Mouse (Mus musculus) stomach, embryonic 14.5 days (tissue): ENCODE results near the gene Ppp1r15b. TPM values are rescaled to one million over a fixed set of nuclear protein-coding genes. Genes with fewer than 3 reads are reported as not detected.

Source experiments
- ATAC-seq: fragments of 200-750 bp; cut with Nextera tagmentation; 2 replicates; pipeline ENCODE4 v1.8.0; 2017; ENCODE audit warnings: low read depth, moderate TSS enrichment; ENCODE audit not compliant: insufficient number of reproducible peaks, insufficient read depth, low FRiP score
- H3K27ac ChIP-seq: fragments of 300-500 bp; sonication (generic); 2 replicates; pipeline ENCODE4 v1.5.1; 2014; ENCODE audit warnings: mild to moderate bottlenecking, low read length, moderate library complexity, mixed read lengths
- H3K27me3 ChIP-seq: fragments of 300-500 bp; sonication (generic); 2 replicates; pipeline ENCODE4 v1.6.1; 2014; ENCODE audit warnings: low read length, control low read depth, mixed read lengths; ENCODE audit not compliant: control insufficient read depth, insufficient read depth
- H3K36me3 ChIP-seq: fragments of 300-500 bp; sonication (generic); 2 replicates; pipeline ENCODE4 v1.6.1; 2014; ENCODE audit warnings: mild to moderate bottlenecking, control low read depth, low read length, moderate library complexity, mixed read lengths; ENCODE audit not compliant: control insufficient read depth, insufficient read depth
- H3K4me1 ChIP-seq: fragments of 300-500 bp; sonication (generic); 2 replicates; pipeline ENCODE4 v1.6.1; 2014; ENCODE audit warnings: low read length, control low read depth, mixed read lengths; ENCODE audit not compliant: control insufficient read depth, insufficient read depth
- H3K4me2 ChIP-seq: fragments of 300-500 bp; sonication (generic); replicated peaks from 2 replicates; pipeline ENCODE4 v1.6.1; 2014; ENCODE audit warnings: low read depth, low read length, control low read depth
- H3K4me3 ChIP-seq: fragments of 300-500 bp; sonication (generic); 2 replicates; pipeline ENCODE4 v1.5.1; 2014; ENCODE audit warnings: low read depth, low read length, control low read depth
- H3K9ac ChIP-seq: fragments of 300-500 bp; sonication (generic); replicated peaks from 2 replicates; pipeline ENCODE4 v1.6.1; 2014; ENCODE audit warnings: low read depth, mild to moderate bottlenecking, control low read depth, low read length, moderate library complexity, mixed read lengths
- H3K9me3 ChIP-seq: fragments of 300-500 bp; sonication (generic); 2 replicates; pipeline ENCODE4 v1.6.1; 2016; ENCODE audit warnings: low read depth, low read length, control low read depth; ENCODE audit not compliant: control insufficient read depth
- WGBS: fragments of 180-500 bp; shearing (Covaris S2); extraction: QIAGEN DNeasy Blood & Tissue Kit; methylation state at CpG from one replicate; pipeline ENCODE4 v1.1.7; 2014; 5-methylcytosine and 5-hydroxymethylcytosine counted together
- polyA plus RNA-seq: library from polyadenylated mRNA; unstranded; fragments of >200 nt; fragmentation: Nextera tagmentation; extraction: Ambion mirVana; gene quantifications from 2 replicates; pipeline ENCODE4 v1.2.1, GENCODE M21; 2014

Ppp1r15b gene
- polyA plus RNA-seq, 1 experiment from 2014 or later: 43.2 TPM

DNA sequence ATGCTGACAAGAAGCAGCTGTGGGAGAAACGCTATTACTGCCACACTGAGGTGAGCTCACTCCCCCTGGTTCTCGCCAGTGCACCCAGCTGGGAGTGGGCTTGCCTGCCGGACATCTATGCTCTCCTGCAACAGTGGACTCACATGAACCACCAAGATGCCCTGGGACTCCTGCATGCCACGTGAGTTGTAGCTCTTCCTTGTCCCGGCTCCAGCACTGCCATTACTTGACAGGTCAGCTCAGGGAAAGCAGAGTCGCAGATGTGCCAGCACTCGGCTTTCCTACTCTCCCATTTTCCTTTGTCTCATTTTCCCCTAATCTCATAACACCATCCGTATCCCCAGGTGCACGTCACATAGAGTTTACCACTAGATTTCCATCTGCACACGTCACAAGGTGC is 42.7 kb upstream of the Ppp1r15b start:
- Histone ChIP-seq H3K4me3 (no peak overlapping the region), H3K4me1 (no peaks in the 10 kb centered on the region), H3K36me3 (no peaks in the 10 kb centered on the region; the same call in 1 of the 2 replicates), H3K9ac (no peak overlapping the region), H3K4me2 (no peak overlapping the region), H3K27ac (no peak overlapping the region), H3K9me3 (no peaks in the 10 kb centered on the region), H3K27me3 (no peaks in the 10 kb centered on the region)
- ATAC-seq: no peak
- 78% methylated on average over 10 of the region's 10 CpGs for whole genome bisulfite sequencing

DNA sequence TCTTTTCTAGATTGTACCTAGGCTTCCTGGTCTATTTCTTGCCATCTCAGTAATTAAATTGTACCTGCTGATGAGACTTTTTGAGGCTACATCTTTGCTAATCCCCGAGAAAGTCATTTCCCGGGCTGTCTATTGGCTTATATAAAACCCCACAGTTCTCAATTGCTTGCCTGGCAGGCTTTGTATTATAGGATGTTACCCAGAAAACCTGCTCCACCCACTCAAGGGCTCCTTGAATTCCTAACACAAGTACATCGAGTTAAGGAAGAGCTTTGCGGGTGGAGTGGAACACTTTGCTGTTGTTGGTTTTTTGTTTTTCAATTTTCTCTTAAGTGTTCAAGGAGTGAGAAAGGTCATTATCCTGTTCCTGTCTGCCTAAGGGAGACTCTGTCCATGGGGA is 41.5 kb upstream of the Ppp1r15b start:
- Histone ChIP-seq H3K4me1 (no peaks in the 10 kb centered on the region), H3K4me3 (no peak overlapping the region), H3K9ac (no peak overlapping the region), H3K9me3 (no peaks in the 10 kb centered on the region), H3K36me3 (no peaks in the 10 kb centered on the region; the same call in 1 of the 2 replicates), H3K27ac (no peak overlapping the region), H3K27me3 (no peaks in the 10 kb centered on the region), H3K4me2 (no peak overlapping the region)
- ATAC-seq: no peak
- WGBS: 81% methylated on average over 4 of the region's 4 CpGs

DNA sequence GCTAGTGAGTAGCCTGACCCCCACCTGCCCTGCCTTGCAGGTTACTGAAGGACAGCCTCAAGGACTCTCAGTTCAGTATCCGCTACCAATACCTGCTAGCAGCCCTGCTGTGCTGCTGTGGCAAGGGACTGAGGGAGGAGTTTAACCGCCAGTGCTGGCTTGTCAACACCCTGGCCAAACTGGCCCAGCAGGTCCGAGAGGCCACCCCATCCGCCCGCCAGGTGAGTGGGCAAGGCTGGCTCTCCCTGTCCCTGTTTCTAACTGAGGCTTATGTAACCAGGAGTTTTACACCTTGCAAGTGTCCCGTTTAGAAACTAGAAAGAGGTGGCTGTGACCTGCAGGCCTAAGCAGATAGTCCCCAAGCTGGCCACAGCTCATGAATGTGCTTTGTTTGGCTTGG is 40.3 kb upstream of the Ppp1r15b start:
- Histone ChIP-seq H3K4me2 (0 out of 2 replicates have a peak overlapping the region, but pooled peaks have one; percentile 7), H3K9me3 (no peaks in the 10 kb centered on the region), H3K36me3 (peaks cover 5% of the 10 kb centered on the region), H3K27me3 (no peaks in the 10 kb centered on the region), H3K4me3 (no peak overlapping the region), H3K9ac (no peak overlapping the region), H3K27ac (peak overlapping the region; percentile 78), H3K4me1 (no peaks in the 10 kb centered on the region)
- ATAC-seq: peak; percentile 84
- WGBS: 67% methylated on average over 6 of the region's 6 CpGs

DNA sequence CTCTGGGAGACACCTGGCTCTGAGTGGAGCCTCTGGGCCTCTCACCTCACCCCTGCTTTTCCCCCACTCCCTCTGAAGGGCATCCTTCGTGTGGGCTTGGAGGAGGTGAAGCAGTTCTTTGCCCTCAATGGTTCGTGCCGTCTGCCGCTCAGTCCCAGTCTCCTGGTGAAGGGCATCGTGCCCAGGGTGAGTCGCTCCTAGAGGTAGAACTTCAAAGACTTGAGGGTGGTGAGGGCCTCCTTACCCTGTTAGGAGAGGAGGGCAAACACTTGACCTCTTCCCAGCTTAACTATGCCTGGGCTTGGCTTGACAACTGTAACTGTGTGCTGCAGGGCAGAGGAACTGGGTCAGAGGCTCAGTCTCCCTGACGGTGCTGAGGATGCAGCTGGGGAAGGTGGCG is 39.5 kb upstream of the Ppp1r15b start:
- no peak for ATAC-seq
- Histone ChIP-seq H3K27ac (peak overlapping the region; percentile 78; the same call in 1 of the 2 replicates), H3K4me1 (no peaks in the 10 kb centered on the region), H3K9me3 (no peaks in the 10 kb centered on the region), H3K4me2 (no peak overlapping the region), H3K27me3 (no peaks in the 10 kb centered on the region), H3K9ac (no peak overlapping the region), H3K36me3 (peaks cover 5% of the 10 kb centered on the region), H3K4me3 (no peak overlapping the region)
- 80% methylated on average over 8 of the region's 8 CpGs for WGBS

DNA sequence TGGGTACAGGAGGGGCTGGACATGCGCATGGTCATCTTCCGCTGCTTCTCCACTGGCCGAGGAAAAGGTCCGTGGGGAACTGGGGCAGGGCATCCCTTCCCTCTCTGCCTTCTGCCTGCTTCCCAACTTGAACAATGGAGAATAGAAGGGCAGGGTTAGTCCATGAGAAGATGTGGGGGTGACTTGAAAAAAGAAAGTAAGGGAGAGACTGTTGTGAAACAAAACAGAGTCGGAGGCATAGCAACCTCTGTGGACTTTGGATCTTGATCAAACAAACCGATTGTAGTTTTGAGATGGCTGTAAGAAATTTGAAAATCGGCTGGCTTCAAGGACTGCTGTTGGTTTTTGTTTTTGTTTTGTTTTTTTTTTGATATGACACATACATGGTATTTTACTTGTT is 37.2 kb upstream of the Ppp1r15b start:
- Histone ChIP-seq H3K4me2 (no peak overlapping the region), H3K36me3 (peaks cover 11% of the 10 kb centered on the region), H3K9me3 (no peaks in the 10 kb centered on the region), H3K9ac (no peak overlapping the region), H3K27me3 (no peaks in the 10 kb centered on the region), H3K27ac (no peak overlapping the region), H3K4me1 (no peaks in the 10 kb centered on the region), H3K4me3 (no peak overlapping the region)
- ATAC-seq: no peak
- 74% methylated on average over 7 of the region's 7 CpGs for WGBS

DNA sequence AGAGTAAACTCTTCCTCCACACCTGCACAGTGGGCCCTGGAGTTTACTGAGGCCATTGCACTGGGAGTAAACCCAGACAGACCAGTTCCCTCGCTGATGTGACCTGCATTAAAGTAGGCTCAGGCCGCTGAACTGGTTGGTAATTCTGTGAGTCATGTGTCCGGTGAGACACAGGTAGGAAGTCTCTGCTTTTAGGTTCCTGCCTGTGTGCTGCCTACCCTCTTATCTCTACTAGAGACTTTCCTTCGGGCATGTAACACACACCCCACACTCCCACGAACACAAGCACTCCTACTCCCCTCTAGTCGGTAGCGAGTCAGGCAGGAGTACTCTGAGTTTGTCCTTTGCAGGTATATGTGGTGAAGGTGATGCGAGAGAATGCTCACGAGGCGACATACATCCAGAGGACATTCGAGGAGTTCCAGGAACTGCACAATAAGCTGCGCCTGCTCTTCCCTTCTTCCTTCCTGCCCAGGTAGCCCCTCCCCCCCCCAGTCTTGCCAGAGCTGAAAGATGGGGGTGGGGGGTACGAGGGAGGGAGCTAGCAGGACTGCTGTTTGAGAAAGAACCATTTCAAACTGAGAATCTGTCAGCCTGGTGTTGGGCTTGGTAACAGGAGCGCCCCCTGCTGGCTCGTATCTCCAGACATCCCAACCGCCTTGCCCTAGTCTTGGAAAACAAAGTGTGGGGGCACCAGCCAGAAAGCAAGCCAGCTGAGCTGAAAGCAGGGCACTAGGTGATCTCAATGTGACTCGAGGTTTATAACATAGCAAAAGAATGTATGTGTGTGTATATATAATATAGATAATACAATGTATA is 29.8 kb upstream of the Ppp1r15b start:
- Histone ChIP-seq H3K36me3 (peaks cover 31% of the 10 kb centered on the region), H3K9me3 (no peaks in the 10 kb centered on the region), H3K27ac (no peak overlapping the region), H3K4me2 (no peak overlapping the region), H3K4me3 (no peak overlapping the region), H3K4me1 (no peaks in the 10 kb centered on the region), H3K9ac (no peak overlapping the region), H3K27me3 (no peaks in the 10 kb centered on the region)
- peak; percentile 29; the same call in 1 of the 2 replicates for ATAC-seq
- 41% methylated on average over 17 of the region's 17 CpGs for WGBS

DNA sequence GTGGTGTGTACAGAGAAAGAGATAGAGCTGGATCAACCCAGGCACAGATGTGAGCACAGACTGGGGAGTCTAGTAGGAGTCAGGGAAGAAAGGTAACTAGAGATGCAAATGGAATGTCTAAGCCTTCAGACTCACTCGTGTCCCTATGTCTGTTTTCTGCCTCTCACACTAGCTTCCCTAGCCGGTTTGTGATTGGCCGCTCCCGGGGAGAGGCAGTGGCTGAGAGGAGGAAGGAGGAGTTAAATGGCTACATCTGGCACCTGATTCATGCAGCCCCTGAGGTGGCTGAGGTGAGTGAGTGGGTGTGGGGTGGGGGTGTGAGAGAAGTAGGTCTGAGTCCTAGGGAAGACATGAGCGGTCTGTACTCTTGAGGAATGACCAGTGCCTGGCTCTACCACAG is 28.8 kb upstream of the Ppp1r15b start:
- peaks cover 27% of the 10 kb centered on the region for H3K36me3 ChIP-seq
- no peak overlapping the region for H3K27ac ChIP-seq
- no peak overlapping the region for H3K4me3 ChIP-seq
- H3K4me1 ChIP-seq: no peaks in the 10 kb centered on the region
- no peak overlapping the region for H3K9ac ChIP-seq
- H3K9me3 ChIP-seq: no peaks in the 10 kb centered on the region
- H3K27me3 ChIP-seq: no peaks in the 10 kb centered on the region
- 86% methylated on average over 5 of the region's 5 CpGs for WGBS
- ATAC-seq: no peak
- no peak overlapping the region for H3K4me2 ChIP-seq

DNA sequence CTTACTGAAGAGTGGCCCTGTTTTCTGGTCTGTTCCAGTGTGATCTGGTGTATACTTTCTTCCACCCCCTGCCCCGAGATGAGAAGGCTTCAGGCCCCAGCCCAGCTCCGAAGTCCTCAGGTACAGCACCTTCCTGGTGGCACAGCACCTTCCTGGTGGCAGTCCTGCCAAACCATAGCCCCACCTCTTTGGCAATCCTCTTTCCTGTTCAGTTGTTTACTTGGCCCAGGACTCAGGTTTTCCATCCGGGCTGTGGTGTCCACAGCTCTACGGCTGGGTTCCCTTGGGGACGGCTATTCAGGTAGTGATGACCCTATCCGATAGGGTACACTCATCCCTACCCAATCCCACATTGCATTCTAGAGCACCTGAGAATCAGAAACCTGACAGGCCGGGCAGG is 27.6 kb upstream of the Ppp1r15b start:
- H3K27me3 ChIP-seq: no peaks in the 10 kb centered on the region
- no peak overlapping the region for H3K9ac ChIP-seq
- H3K4me2 ChIP-seq: no peak overlapping the region
- H3K36me3 ChIP-seq: peaks cover 27% of the 10 kb centered on the region
- ATAC-seq: no peak
- no peak overlapping the region for H3K27ac ChIP-seq
- no peaks in the 10 kb centered on the region for H3K4me1 ChIP-seq
- no peak overlapping the region for H3K4me3 ChIP-seq
- no peaks in the 10 kb centered on the region for H3K9me3 ChIP-seq
- 93% methylated on average over 7 of the region's 7 CpGs for WGBS

DNA sequence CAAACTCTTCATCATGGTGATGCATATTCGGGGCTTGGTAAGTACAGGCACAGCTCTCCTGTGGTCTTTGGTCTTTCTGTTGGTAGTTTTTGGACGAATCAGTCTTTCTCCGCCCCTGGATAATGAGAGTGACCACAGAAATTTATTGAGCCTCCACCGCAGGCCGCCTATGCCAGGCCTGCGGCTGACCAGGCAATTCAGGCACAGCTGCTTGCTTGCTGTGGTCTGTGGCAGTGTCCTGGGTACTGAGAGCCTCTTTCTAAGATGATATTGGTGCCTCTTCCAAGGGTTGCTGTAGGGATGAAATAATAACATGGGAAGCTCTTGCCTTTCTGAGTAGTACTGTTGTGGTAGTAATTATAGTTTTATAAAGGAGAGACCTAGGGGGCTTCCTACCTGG is 27.1 kb upstream of the Ppp1r15b start:
- H3K4me2 ChIP-seq: no peak overlapping the region
- WGBS: 94% methylated on average over 6 of the region's 6 CpGs
- no peaks in the 10 kb centered on the region for H3K27me3 ChIP-seq
- H3K9me3 ChIP-seq: no peaks in the 10 kb centered on the region
- no peak overlapping the region for H3K27ac ChIP-seq
- H3K4me3 ChIP-seq: no peak overlapping the region
- H3K4me1 ChIP-seq: no peaks in the 10 kb centered on the region
- peaks cover 24% of the 10 kb centered on the region for H3K36me3 ChIP-seq
- no peak for ATAC-seq
- no peak overlapping the region for H3K9ac ChIP-seq
